Mouse (Mus musculus) testis, postnatal 10 days (tissue): ENCODE data around the gene Gm49601.

Experiments
- DNase-seq: peaks from one replicate; pipeline ENCODE4 v3.0.0; 2021; ENCODE audit warnings: low spot score

The Gm49601 gene

GRCm38 (mm10) chr16:18629390-18630231 lies 3.4 kb upstream of the Gm49601 start, which contains the start of gene Sept5:
Gene Sept5, minus strand, starts transcription at chr16:18629954.
- peak; percentile 85 for DNase-seq

GRCm38 (mm10) chr16:18628948-18629340 lies 2.7 kb upstream of the Gm49601 start:
- DNase-seq = no peak

GRCm38 (mm10) chr16:18628206-18628947 lies 2.1 kb upstream of the Gm49601 start:
- DNase-seq = peak; percentile 40

GRCm38 (mm10) chr16:18627163-18627562 lies 936 bp upstream of the Gm49601 start:
- DNase-seq = no peak

- no peak for DNase-seq
Measured at GRCm38 (mm10) chr16:18625791-18626311, 376 bp downstream of the Gm49601 start.

GRCm38 (mm10) chr16:18625097-18625496 lies 1.1 kb downstream of the Gm49601 start:
- DNase-seq = no peak

GRCm38 (mm10) chr16:18624641-18625040 lies 1.6 kb downstream of the Gm49601 start:
- DNase-seq = no peak

- DNase-seq = no peak
Measured at GRCm38 (mm10) chr16:18623751-18624540, 2.3 kb downstream of the Gm49601 start.

GRCm38 (mm10) chr16:18622916-18623750 lies 3.1 kb downstream of the Gm49601 start:
- DNase-seq = no peak

GRCm38 (mm10) chr16:18622019-18622418 lies 4.2 kb downstream of the Gm49601 start, which contains the start of gene Gp1bb:
Gene Gp1bb, minus strand, starts transcription at chr16:18622403.
- no peak for DNase-seq

GRCm38 (mm10) chr16:18621362-18622001 lies 4.7 kb downstream of the Gm49601 start:
- no peak for DNase-seq

GRCm38 (mm10) chr16:18620601-18621361 lies 5.4 kb downstream of the Gm49601 start:
- DNase-seq = no peak

- no peak for DNase-seq
Measured at GRCm38 (mm10) chr16:18620201-18620600, 6.0 kb downstream of the Gm49601 start.

- DNase-seq = no peak
Measured at GRCm38 (mm10) chr16:18619110-18619509, 7.1 kb downstream of the Gm49601 start.

GRCm38 (mm10) chr16:18618297-18618696 lies 7.9 kb downstream of the Gm49601 start:
- no peak for DNase-seq

GRCm38 (mm10) chr16:18617370-18618065 lies 8.7 kb downstream of the Gm49601 start:
- peak; percentile 94 for DNase-seq

- no peak for DNase-seq
Measured at GRCm38 (mm10) chr16:18613301-18613700, 12.9 kb downstream of the Gm49601 start.

GRCm38 (mm10) chr16:18611752-18612151 lies 14.5 kb downstream of the Gm49601 start:
- no peak for DNase-seq

GRCm38 (mm10) chr16:18609099-18609498 lies 17.1 kb downstream of the Gm49601 start:
- no peak for DNase-seq
